Mouse (Mus musculus): Measurements from ENCODE around the gene Pkdcc. TPM values are rescaled to one million over a fixed set of nuclear protein-coding genes. Genes with fewer than 3 reads are reported as not detected.

The Pkdcc gene
- total RNA-seq, 2 experiments from 2014 or later: not detected

DNA sequence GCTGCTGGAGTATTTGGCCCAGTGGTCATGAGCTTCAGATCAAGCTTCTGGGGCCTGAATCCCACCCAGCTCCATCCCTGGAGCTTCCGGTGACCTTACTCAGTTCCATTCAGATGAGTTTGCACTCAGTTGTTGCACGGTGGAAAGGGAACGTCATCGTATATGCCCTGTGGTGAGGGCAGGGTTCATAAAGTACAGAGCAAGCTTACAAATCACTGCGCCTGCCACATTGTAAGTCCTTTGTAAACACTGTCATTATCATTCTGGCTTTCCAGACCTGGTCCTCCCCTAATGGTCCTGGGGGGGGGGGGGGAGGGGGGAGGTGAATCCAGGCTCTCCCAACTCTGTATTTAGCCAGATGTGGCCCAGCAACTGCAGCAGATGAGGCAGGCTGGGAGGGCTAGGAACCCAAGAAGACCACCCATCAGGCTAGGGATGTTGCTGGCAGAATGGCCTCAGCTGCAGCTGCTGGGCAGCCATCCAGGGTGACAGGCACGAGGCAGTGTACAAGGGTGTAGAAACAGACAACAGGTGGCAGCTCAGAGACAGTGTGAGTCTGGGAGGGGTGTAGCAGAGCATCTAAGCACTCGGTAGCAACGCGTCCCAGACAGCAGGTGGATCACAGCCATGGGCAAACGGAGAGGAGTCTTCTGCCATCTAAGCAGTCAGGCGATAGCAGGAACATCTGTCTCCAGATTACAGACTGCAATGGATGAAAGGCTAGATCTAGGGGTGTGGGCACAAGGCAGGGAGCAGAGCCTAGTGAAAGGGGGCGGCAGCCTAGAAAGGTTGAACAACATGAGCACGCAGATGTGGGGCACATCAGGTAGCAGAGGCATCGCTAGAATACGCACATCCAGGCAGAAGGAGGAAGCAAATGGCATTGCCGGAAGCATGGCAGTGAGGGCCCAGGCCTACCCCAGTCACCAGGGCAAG, 23.3 kb downstream of the Pkdcc start:
- ATAC-seq (replicated peaks; ENCODE audit: low FRiP score, poor library complexity, severe bottlenecking): no peak

- no peak for ATAC-seq (replicated peaks; ENCODE audit: low FRiP score, poor library complexity, severe bottlenecking)
Measured at GRCm38 (mm10) chr17:83244502-83244901, 29.4 kb downstream of the Pkdcc start.

DNA sequence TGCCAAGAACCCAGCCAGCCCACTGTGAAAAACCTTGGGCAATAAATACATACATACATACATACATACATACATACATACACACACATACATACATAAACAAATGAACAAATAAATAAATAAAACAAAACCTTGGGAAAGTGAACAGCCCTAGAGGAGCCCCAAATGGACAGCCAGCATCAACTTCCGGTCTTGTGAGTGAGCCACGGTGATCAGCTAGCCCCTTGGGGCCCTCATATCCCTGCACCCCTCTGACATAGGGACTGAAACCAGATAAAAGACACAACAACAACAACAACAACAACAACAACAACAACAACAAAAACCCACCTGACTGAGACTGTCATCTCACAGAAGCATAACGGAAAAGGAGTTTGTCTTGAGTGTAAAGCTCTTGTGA, 30.4 kb downstream of the Pkdcc start:
- ATAC-seq (replicated peaks; ENCODE audit: low FRiP score, poor library complexity, severe bottlenecking): no peak

- ATAC-seq (replicated peaks; ENCODE audit: low FRiP score, poor library complexity, severe bottlenecking): no peak
Measured at GRCm38 (mm10) chr17:83246090-83246489, 31.0 kb downstream of the Pkdcc start.

DNA sequence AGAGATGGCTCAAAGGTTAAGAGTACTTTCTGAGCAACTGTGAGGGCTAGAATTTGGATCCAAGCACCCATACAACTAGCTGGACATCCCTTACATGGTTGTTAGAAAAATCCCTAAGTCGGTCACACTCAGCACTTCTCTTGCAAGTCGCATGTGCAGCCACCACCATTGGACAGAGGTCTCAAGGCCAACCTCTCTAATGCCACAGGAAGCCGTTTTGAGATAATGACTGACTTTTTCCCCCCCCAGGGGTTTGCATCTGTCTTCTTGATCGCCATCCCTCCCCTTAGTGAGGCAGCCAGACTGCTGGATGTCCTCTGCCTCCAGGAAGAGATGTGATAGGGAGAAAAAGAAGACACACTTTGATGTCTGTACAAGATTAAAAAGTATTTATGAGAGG, 32.1 kb downstream of the Pkdcc start:
- ATAC-seq (replicated peaks; ENCODE audit: low FRiP score, poor library complexity, severe bottlenecking): no peak

- ATAC-seq (replicated peaks; ENCODE audit: low FRiP score, poor library complexity, severe bottlenecking): no peak
Measured at GRCm38 (mm10) chr17:83248467-83248866, 33.4 kb downstream of the Pkdcc start.

GRCm38 (mm10) chr17:83250903-83251526, 35.9 kb downstream of the Pkdcc start:
- ATAC-seq (replicated peaks; ENCODE audit: low FRiP score, poor library complexity, severe bottlenecking): no peak

DNA sequence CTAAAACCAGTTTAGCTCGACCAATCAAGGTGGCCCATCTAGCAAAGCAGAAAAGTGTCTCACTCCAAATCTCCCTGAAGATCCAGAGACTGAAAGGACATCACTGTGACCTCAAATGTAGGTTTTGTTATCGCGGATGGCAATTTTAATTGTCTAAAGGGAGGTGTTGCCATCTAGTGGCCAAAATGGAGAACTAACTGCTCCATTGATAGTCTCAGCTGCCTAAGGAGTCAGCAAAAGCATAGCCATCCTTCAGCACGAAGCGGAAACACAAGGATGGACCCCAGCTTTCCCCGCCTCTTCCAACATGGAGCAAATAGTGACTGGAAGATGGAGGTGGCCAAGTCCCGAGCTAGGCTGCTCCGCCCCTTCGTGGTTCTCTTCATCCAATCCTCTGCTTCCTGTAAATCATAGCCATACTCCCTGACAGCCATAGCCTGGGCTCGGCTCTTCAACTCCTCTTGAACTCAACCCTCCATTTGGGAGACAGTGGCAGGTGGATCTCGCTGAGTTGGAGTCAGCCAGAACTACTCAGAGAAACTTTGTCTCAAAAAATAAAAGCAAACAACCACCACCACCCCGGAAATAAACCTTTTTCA, 38.1 kb downstream of the Pkdcc start:
- ATAC-seq (replicated peaks; ENCODE audit: low FRiP score, poor library complexity, severe bottlenecking): no peak

DNA sequence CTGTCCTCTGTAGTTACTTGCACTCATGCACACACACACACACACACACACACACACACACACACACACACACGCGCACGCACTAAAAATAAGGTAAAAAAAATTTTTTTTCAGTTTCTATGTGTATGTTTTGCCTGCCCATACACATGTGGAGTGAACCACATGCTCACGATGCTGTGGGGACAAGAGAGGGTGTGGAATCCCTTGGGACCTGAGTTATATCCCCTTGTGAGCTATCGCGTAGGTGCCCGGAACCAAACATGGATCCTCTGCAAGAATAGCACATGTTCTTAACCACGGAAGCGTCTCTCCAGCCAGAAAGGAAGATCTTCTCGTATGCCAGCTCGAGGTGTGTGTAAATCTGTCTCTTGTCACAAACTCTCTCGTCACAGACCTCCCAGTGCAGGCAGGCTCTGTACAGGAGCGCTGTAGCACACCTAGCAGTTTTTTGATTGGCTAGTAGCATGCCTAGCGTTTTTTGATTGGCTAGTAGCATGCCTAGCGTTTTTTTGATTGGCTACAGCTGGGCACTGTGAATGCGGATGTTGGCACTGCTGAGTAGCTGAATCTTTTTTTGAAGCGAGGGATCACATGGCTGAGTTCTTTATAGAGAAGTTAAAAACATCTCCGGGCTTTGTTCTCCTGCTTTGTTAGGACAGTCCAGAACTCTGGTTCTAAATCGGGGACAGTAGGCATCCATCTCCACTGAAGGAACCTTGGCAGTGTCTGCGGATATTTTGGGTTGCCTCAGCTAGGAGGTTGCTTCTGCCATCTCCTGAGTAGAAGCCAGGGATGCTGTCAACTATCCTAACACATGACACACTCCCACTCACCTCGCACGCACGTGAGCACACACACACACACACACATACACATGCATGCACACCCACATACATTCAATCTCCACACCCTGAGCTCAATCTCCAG, 52.4 kb downstream of the Pkdcc start:
- peak; percentile 49; the same call in 1 of the 2 replicates for ATAC-seq (replicated peaks; ENCODE audit: low FRiP score, poor library complexity, severe bottlenecking)

- no peak for ATAC-seq (replicated peaks; ENCODE audit: low FRiP score, poor library complexity, severe bottlenecking)
Measured at GRCm38 (mm10) chr17:83271509-83271908, 56.4 kb downstream of the Pkdcc start.

- ATAC-seq (replicated peaks; ENCODE audit: low FRiP score, poor library complexity, severe bottlenecking): no peak
Measured at GRCm38 (mm10) chr17:83272641-83273040, 57.5 kb downstream of the Pkdcc start.

GRCm38 (mm10) chr17:83273636-83274035, 58.5 kb downstream of the Pkdcc start:
- ATAC-seq (replicated peaks; ENCODE audit: low FRiP score, poor library complexity, severe bottlenecking): no peak

GRCm38 (mm10) chr17:83274101-83274500, 59.0 kb downstream of the Pkdcc start:
- no peak for ATAC-seq (replicated peaks; ENCODE audit: low FRiP score, poor library complexity, severe bottlenecking)

Other genes starting within 250 kb of the Pkdcc start
- 8.6 and 10.4 TPM in 2 replicates for gene Eml4, start 135.6 kb downstream of the Pkdcc start, total RNA-seq (2015; ENCODE audit: low replicate concordance)
- gene Eml4, start 135.6 kb downstream of the Pkdcc start, total RNA-seq (2017; ENCODE audit: low replicate concordance): 7.5 and 8.1 TPM in 2 replicates

All from erythroblast, adult 5-6 weeks (primary cell).